Mouse (Mus musculus) layer of hippocampus, adult 18-20 months (tissue): Measurements from ENCODE around the gene Map10. TPM values are rescaled to one million over a fixed set of nuclear protein-coding genes. Genes with fewer than 3 reads are reported as not detected.

Source experiments
- DNase-seq, 2 experiments: peaks; one replicate each; pipeline ENCODE4 v3.0.0; 2022; ENCODE audit warnings: low spot score in 2 of 2
- total RNA-seq, 2 experiments: library from RNA; stranded (reverse); gene quantifications; 2 replicates each; pipeline ENCODE4 v1.2.3; 2021

Map10 gene
- total RNA-seq, 2 experiments from 2014 or later, result 4.9 to 5.6 TPM

DNA sequence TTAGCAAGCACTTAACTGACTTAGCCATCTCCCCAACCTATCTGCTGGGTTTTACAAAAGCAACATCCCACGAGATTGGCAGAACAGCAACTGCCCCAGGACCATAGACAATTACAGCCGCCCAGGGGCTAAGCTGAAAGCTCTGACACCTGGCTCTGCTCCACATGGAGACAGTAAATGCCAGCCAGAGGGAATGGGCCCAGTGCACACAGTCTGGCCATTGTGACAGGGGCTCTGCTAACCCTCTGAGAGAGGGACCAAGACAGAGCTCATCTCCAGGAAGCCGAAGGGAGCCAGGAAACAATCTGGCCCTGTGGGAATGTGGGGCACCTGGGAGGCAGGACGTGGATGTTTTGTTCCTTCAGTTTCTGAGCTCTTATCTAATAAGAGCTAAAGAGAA is 46.6 kb downstream of the Map10 start:
- no peak for DNase-seq

DNA sequence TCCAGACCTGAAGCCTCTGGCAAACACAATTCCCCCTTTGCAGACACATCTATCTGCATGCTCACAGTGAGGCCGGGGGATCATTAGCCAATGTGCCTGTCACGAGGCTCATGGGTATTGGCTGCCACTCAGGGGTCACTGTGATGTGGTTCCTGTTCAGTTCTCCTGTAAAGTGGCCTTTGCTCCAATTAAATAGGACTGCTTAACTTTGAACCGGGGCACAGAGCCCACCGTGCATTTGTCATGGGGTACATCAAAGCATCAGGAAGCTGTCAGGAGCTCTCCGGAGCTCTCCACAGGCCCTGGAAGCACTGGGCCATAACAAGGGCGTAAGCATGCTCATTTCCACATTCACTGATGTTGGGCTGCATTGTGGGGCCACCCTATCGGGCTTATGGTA is 47.0 kb downstream of the Map10 start:
- DNase-seq, result no peak

DNA sequence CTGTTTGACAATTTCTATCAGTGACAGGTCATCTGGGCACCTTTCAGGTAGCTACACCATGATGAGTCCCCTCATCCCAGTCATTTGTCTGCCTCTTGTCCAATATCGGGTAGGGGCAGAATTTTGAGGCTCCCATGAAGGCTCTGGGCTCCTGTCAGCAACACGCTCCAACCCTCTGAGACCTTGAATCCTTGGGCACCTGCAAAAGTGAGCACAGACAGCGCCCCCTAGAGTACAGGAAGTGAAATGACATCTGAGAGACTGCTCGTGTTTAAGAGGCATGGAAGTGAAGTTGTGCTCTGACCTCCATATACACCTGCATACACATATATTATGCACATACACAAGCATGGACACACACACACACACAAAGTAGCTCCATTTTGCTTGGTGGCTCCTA is 49.3 kb downstream of the Map10 start:
- DNase-seq, result no peak

DNA sequence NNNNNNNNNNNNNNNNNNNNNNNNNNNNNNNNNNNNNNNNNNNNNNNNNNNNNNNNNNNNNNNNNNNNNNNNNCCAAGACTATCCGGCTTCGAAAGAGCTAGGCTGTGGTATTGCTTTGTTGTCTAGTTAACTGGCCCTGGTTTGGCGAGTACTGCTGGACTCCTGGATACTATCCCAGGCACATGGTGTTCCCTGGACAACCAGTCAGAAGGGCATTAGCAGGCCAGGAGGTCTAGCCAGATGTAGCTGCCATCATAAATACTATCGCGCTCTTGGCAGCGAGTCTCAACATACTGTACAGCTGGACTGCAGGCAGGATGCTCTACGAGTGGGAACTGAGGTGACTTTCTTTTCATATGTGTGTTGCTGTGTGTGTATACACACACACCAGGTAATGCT is 53.1 kb downstream of the Map10 start:
- DNase-seq, result no peak

Other genes starting within 250 kb of the Map10 start
- 10 to 100 TPM; 62.3 to 68.6 TPM for gene Sipa1l2, start 100.0 kb upstream of the Map10 start, total RNA-seq
- 10 to 100 TPM; 21.0 to 23.6 TPM for gene Ntpcr, start 60.1 kb downstream of the Map10 start, total RNA-seq
- gene Pcnx2, start 228.5 kb downstream of the Map10 start, total RNA-seq, result 10 to 100 TPM; 66.1 to 67.7 TPM
- 1 to 10 TPM; 1.3 to 1.5 TPM for gene Map3k21, start 240.6 kb downstream of the Map10 start, total RNA-seq